Comparison of ENCODE assay signal across 14 mouse cellular contexts in the genomic region with DNA sequence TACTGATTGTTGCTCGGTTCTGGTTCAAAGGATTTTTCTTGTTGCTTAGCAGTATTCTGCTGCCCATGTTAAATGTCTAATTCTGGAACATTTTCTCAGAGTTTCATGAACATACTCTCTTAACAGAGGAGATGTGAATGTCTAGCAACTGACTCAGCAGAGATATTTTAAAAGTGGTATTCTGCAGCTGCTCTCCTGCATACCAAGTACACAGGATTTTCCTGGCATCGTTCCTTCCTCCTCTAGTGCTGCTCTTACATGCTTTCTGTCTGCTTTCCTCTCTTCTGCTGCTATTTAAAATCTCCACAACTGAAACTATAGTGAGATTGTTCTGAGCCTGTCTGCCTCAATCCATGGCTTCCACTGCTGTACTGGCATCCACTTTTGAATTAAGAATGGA. TPM values are rescaled to one million over a fixed set of nuclear protein-coding genes. Genes with fewer than 3 reads are reported as not detected.
A peak's percentile ranks its signal among the peaks of the same experiment; 100 is the strongest.
DNase-seq lines count a peak whose midpoint lies in the region; ATAC-seq lines count a peak whose summit lies in the region.
"Had no signal": no experiment of that assay in that cellular context is flagged by ENCODE, and none has a peak within 500 bp of the region (broad histone marks: within the 10 kb centered on the region; RNA-seq: fewer than 3 reads in every experiment).

No protein-coding gene starts in this region.

- no peak for ATAC-seq in erythroid progenitor cell, adult 5-6 weeks (replicated peaks; ENCODE audit: low FRiP score, poor library complexity, severe bottlenecking)
- ATAC-seq: lung, postnatal 0 days had no signal

- peak; percentile 6 for DNase-seq in layer of hippocampus, adult 11-12 months (ENCODE audit: low spot score)
- DNase-seq in layer of hippocampus, postnatal 25 days (ENCODE audit: extremely low spot score in 1 of 2, low spot score in 1 of 2) = no peak
- peak; percentile 87 for DNase-seq in brain, adult 2 months (ENCODE audit: low read depth, low spot score)
- DNase-seq in left cerebral cortex, adult 18-20 months (ENCODE audit: low spot score in 2 of 2) = peak; percentile 6 to 28
- peak; percentile 8 for DNase-seq in right cerebral cortex, postnatal 25 days
- no peak for DNase-seq in T-cell, adult 2 months (ENCODE audit: low spot score)
- DNase-seq: adrenal gland, adult 2 months; kidney, postnatal 4 days; thymus, adult 2 months had no signal

RNA-seq across cellular contexts. Expression of gene 4933403O08Rik, which starts 16.7 kb away (rescaled TPM):
- not detected for total RNA-seq in layer of hippocampus, postnatal 25 days (2021)
- not detected for total RNA-seq in left cerebral cortex, adult 18-20 months (2021)
- total RNA-seq in erythroid progenitor cell, adult 5-6 weeks (2015; ENCODE audit: low replicate concordance) = not detected in 2 replicates
- not detected in 2 replicates for total RNA-seq in erythroid progenitor cell, adult 5-6 weeks (2017; ENCODE audit: low replicate concordance)
- total RNA-seq: CH12.LX; heart, adult 8-10 months; liver, adult 2 months had no signal

RNA-seq across cellular contexts. Expression of gene Apool, which starts 55.6 kb away (rescaled TPM):
- total RNA-seq in layer of hippocampus, postnatal 25 days (2021) = 1 to 10 TPM; 5.4 to 5.7 TPM
- 1 to 10 TPM; 6.0 TPM for total RNA-seq in left cerebral cortex, adult 18-20 months (2021)
- 10.1 and 14.7 TPM in 2 replicates for total RNA-seq in erythroid progenitor cell, adult 5-6 weeks (2015; ENCODE audit: low replicate concordance)
- total RNA-seq in erythroid progenitor cell, adult 5-6 weeks (2017; ENCODE audit: low replicate concordance) = 0.83 and 7.1 TPM in 2 replicates

Comparison
In these comparisons a context has a peak if more than half of its experiments do, and no peak if none do; other contexts are left out.
1. DNase-seq: peak in layer of hippocampus, adult 11-12 months (single experiment), brain, adult 2 months (single experiment), left cerebral cortex, adult 18-20 months (2 of 2) and right cerebral cortex, postnatal 25 days (single experiment); none in layer of hippocampus, postnatal 25 days (0 of 2) and T-cell, adult 2 months (single experiment).